Mouse (Mus musculus) urinary bladder, adult 18-20 months (tissue): ENCODE results near the gene Krtap16-1.
A peak's percentile ranks its signal among the peaks of the same experiment; 100 is the strongest.

Experiments used
- DNase-seq, 2 experiments: peaks; one replicate each; pipeline ENCODE4 v3.0.0; 2022; ENCODE audit warnings: low spot score in 2 of 2, mixed read lengths in 2 of 2

Gene Krtap16-1

DNA sequence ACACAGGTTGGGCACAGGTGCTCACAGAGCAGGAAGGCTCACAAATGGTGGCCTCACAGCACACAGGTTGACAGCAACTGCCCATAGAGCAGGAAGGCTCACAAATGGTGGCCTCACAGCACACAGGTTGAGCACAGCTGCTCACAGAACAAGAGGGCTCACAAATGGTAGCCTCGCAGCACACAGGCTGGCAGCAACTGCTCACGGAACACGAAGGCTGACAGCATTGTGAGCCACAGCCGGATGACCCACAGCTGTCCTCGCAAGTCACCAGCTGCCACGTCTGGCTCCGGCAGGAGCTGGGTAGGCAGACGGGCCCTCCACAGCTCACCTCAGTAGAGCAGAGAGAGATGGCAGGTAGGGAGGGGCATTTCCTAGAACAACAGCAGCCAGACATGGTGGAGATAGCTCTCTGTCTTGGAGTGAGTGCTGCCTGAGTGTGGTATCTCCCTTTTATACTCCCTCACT lies at the start of gene Krtap16-1:
Gene Krtap16-1 (minus strand): TSS at position 418 of the 468 bp plus-strand sequence.
- no peak for DNase-seq

DNA sequence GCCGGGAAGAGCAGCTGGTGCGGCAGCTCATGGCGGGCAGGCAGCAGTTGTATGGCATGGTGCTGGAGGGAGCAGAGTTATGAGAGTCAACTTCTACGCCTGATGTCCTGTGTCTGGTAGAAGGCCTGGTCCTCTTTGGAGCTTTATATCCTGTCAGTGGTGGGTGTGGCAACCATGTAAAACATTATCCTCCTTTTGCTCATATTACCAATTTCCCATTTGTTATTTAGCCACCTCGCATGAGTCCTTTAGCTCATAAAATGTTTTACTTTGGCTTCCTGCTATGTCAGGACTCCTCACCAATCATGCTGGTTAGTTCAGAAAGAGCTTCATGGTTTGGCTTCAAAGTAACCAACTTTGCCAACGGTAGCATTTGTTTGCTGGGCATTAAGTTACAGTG lies 43.4 kb upstream of the Krtap16-1 start, which contains the start of gene Krt33b:
Gene Krt33b (minus strand): TSS at position 101 of the 400 bp plus-strand sequence.
- no peak for DNase-seq

DNA sequence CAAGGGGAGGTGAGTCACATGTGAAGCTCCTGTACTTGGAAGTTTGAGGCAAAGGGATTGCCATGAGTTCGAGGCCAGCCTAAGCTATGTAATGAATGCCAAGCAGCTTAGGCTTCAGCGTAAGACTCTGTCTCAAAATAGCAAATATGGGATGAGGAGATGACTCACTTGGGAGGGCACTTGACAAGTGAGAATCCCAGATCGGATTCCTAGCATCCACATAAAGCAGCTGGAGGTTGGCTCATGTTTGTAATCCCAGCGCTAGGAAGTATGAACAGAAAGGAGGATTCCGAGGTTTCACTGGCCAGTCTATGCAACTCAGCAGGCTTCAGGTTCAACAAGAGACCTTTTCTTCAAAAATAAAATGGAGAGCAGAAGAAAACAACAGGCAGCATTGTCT lies 35.0 kb upstream of the Krtap16-1 start:
- DNase-seq = no peak

DNA sequence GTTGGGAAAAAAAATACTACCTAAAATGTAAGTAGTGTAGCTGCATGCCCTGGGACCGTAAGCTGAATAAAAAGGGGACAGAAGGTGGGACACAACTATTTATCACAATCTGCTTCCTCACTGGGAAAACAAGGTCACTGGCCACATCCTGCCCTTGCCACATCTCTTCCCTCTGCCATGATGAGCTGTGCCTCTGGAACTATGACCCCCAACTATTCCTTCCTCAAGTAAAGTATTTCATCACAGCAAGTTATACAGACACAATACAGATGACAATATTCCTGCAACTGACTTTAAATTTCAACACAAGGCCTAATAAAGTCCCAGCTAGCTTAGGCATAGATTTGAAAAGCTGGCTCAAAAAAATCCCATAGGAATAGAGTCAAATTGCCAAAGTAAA lies 33.1 kb upstream of the Krtap16-1 start:
- no peak for DNase-seq

DNA sequence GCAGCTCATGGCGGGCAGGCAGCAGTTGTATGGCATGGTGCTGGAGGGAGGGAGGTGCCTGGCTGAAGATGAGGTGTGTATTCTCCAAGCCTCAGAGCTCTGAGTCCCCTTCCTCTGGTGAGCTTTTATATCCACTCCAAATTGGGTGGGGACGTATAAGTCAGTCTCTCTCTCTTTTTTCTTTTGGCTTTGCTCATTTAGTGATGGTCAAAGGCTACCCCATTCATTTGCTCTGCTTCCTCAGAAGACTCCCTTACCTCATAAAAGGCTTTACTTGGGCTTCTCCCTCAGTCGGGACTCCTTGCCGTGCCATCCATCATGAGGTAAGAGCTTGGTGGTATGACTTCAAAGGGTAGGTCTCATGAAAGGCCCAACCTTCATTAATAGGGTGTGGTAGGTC lies 29.7 kb upstream of the Krtap16-1 start, which contains the start of gene Krt33a:
Gene Krt33a (minus strand): TSS at position 101 of the 400 bp plus-strand sequence.
- no peak for DNase-seq

DNA sequence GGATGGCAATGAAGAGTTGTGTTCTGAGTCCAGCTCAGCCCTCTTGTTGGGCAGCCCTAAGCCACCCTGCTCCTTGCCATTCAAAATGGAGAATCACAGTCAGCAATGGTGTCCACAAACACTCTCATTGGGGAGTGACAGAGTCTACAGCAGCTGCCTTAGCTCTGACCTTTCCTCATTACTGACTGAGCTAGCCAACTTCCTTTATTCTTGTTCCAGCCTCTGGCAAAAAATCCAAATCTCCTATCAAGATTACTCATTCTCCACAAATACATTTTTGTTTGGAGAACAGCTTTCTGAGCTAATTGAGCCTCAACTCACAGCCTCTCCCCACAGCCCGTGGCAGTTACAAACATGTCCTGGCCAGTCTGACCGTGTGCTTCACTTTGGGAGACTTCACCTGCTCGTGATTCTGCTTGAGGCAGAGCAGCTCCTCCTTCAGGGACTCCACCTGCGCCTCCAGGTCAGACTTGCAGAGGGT lies 27.3 kb upstream of the Krtap16-1 start:
- DNase-seq = peak; percentile 52 to 62

DNA sequence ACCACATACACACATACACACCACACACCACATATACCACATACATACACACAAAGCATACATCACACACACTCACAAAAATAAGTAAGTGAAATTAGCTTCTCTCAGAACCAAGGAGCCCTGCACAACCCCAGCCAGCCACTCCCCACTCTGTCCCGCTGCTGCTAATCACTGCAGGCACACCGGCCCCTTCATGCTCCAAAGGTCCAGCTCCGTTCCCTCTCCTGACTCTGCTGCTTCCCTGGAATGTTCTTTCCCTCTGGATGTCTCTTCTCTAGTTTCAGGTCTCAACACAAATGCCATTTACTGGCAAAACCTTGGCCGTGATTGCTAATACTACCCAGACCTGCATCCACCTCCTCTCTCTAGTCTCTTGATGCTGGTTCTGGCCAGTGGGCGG lies 24.3 kb upstream of the Krtap16-1 start:
- DNase-seq = no peak

DNA sequence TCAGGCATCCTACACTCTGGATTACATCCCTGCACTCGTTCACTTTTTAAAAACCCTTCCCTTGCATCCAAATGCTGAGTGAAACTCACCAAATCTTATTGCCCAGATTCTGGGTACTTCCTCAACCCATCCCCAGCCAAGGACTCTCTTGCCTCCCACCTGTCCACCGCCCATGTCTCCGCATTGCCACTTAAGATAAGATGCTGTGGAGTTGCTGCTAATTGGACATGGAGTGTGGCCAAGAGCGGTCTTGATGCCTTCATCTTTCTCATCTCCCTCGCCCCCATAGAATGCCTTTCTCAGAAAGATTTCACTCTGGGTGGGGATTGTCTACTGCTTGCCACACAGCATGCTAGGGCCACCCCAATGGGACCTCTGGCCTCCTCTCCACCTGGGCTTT lies 21.9 kb upstream of the Krtap16-1 start:
- no peak for DNase-seq

DNA sequence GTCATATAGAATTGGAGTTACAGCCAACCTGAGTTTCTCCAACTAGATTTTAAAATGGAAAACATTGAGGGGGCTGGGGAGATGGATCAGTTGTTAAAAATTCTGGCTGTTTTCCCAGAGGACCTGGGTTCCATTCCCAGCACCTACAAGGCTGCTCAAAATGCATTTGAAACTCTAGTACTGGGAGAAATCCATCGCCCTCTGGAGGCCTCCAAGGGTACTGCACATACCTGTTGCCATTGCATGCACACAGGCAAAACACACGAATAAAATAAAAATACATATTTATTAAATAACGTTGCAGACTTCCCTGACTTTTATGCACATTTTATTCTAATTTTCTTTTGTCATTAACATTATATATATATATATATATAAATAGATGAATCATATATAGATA lies 20.2 kb upstream of the Krtap16-1 start:
- no peak for DNase-seq

DNA sequence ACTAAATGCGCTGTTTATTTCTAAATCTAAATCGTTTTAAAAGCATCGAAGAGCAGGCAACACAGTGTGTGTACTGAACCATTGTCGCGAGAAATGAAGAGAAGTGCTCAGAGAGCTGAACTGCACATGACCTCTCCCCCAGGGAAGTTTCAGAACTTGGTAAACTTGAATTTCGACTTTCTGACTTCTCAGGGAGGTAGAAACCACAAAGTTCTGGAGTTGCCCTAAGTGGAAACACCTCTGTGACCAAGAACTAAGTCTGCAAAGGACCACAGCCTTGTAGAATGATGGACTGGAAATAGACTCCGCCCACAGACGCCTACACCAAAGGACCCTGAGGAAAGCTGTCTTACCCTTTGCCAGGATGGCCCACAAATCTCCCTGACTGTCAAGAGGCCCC lies 19.5 kb upstream of the Krtap16-1 start:
- peak; percentile 22 to 30 for DNase-seq

DNA sequence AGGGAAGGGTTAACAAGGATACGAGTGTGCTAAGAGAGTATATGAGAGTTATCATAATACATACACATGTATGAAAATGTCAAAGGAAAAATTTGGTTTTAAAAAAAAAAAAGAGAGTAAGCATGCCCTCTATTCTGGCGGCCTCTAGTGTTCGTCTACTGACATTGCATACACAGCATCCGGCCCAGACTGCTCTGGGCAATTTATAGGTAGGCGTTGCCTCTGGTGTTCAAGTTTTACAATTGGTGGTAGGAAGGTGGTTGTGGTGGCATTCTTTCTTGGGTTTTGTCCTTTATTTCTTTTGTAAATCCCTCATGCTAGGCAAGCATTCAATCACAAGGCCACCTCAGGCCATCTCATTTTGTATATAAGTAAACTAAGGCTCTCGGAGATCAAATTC lies 18.4 kb upstream of the Krtap16-1 start:
- DNase-seq = peak in 1 of 2 experiments; percentile 41

DNA sequence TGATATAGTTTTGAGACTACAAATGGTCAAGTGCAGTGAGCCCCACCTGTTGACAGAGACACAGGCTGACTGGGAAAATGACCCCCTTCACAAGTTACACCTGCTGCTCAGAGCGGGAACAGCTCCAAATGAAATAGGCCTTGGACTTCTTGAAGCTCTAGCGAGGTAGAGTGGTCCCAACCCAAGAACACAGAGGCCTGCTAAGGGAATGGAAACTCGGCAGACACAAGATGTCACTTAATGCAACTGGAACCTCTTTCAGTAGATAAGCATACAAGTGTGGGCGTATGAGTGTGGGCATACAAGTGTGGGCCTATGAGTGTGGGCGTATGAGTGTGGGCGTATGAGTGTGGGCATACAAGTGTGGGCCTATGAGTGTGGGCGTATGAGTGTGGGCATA lies 12.7 kb upstream of the Krtap16-1 start:
- no peak for DNase-seq

DNA sequence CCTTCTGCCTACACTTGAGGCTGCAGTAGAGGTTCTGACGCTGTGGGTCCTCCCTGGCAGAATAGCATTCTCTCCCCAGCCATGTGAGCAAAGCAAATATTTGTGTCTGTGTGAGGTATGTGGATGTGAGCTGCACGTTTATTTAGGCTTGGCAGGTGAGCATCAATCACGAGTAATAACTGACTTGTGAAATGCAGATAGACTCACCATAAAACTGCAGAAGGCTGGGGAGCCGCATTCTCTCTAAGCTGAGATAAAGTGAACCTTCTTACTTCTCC lies 7.9 kb upstream of the Krtap16-1 start:
- no peak for DNase-seq

DNA sequence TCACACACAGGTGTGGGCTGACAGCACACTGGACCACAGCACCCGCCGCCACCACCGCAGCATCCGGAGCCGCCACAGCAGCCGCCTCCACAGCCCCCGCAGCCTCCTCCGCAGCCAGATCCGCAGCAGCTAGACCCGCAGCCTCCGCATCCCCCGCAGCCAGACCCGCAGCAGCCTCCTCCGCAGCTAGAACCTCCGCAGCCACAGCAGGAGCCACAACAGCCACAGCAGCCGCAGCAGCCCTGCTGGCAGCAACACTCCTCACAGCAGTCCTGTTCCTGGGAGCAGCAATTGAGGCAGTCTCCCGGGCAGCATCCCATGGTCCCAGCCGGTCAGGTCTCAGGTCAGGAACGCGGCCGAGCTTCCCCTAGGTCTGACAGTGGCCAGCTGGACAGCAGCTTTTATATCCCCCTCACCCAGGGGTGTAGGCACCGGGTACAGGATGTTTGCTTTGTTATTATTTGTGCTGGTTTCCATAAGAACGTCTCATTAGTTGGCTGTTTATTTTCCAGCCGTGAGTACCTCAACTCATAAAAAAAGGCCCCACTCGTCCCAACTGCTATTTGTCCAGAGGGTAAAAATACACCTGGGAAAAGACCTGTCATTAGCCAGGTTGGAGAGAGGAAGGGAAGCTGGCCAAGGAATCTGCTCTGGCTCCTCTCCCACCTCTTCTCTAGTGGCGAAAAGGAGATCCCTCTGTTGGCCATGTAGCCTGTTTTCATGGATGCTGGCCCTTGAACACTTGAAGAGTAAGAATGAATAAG lies 7.4 kb upstream of the Krtap16-1 start, which contains the start of gene Krtap17-1:
Gene Krtap17-1 (minus strand): TSS at position 375 of the 764 bp plus-strand sequence.
- no peak for DNase-seq

DNA sequence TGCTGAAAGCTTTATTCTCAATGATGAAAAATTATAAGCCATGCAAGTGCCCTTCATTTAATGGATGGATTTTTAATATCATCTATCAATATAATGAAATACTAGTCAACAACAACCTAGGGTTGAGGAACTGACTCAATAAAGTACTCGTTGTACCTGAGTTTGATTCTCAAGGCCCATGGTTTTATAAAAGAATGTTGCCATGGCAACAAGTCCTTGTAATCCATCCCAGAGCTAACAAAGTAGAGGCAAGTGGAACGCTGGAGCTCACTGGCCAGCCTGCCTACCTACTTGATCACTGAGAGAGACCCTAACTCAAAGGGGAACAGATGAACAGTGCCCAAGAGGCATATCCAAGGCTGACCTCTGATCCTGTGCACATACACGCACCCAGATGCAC lies 4.2 kb upstream of the Krtap16-1 start:
- no peak for DNase-seq

DNA sequence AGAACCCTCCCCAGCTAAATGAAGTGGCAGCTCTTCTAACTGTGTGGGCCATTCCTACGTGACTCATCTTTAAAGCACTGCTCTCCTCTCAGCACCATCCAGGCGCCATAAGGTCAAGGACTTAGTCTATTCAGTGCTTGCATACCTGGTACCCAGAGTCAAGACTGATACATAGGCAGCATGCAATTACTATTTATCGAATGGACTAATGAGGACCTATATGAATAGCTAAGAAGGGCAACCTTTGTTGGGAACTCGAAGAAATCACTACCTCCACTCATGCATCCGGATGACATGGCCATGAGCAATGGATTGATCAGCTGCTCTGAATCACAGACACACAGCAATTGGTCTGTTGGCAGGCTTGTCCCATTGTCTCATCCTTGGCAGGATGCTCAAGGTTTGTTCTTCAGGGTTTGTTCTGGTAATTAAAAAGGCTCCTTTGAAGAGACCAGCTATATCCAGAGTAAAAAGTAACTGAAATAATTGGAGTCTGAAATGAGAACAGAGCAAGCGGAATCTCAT lies 3.5 kb upstream of the Krtap16-1 start:
- no peak for DNase-seq

DNA sequence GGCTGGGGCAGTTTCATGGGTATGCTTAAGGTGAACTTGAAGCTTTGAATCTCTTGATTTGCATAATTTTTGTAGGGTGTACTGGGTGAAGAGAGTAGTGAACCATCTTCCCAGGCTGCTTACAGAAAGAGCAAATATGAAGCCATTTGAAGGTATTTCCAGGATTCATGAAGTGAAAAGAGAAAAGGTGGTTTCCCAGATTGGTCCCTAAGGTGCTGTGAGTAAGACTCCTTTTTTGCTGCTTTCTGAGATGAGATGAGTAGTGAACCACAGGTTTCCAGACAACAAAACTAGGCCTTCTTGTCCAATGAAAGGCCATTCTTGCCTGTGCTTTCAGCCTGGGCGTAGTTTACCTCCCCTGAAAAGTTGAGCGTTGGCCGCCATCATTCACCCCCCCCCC lies 2.1 kb upstream of the Krtap16-1 start:
- DNase-seq = no peak

DNA sequence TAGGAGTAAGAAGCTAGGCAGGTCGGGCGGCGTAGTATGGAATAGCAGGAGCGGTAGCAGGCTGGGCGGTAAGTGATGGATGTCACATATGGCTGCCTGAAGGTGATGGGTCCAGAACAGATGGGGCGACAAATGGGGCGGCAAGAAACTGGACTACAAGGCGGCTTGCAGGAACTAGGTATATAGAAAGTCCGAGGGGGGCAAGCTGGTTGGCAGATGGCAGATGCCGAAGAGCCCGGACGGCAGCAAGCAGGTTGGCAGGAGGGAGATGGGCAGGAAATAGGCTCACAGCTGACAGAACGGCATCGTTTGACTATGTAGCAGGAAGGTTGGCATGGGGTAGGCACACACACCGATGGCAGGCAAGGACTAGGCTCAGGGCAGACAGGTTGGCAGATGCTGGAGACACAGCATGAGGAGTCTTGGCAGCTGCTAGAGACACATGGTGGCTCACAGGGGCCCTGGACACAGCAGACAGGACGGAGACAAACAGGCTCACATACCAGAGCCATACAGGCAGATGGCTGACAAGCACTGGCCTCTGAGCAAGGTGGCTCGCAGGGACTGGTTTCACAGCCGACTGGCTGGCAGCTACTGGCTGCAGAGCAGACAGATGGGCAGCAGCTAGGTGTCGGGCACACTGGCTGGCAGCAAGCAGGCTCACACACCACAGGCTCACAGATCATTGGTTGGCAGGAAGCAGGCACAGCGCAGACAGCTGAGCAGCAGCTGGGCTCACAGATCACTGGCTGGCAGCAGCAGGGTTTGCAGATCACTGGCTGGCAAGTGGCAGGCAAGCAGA lies 905 bp downstream of the Krtap16-1 start:
- no peak for DNase-seq

DNA sequence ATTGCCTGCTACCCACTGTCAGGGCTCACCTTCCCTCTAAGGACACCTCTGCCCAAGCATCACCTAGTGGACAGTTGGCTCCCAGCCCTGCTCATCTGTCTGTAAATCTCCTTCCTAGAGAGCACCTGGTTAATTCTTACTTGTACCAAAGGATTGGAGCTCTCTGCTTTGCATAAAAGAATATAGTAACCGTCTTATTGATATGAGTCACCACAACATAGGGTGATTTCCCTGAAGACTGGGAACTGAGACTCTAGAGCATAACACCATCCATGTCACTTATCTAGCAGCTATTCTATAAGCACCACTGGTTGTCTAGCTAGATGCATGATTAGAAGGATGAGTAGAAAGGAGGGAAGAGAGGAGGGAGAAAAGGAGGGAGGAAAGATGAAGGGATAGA lies 3.0 kb downstream of the Krtap16-1 start:
- no peak for DNase-seq

DNA sequence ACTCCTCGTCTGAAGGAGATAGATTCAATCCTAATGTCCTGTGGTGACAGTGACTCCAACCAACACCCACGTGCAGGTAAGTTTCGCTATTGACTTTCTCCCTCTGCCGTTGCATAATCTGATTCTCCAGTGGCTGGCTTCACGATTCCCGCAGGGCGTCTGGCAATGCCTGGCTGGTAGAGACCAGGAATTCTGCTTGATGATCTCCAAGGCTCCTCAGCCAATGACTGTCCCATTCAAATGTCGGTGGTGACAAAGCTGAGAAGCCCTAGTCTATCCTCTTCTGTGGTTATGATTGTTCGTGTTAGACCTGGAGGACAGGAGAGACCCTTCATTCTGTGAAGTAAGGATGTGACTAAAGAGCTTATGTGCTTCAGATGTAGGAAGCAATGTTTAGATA lies 3.7 kb downstream of the Krtap16-1 start:
- DNase-seq = no peak

DNA sequence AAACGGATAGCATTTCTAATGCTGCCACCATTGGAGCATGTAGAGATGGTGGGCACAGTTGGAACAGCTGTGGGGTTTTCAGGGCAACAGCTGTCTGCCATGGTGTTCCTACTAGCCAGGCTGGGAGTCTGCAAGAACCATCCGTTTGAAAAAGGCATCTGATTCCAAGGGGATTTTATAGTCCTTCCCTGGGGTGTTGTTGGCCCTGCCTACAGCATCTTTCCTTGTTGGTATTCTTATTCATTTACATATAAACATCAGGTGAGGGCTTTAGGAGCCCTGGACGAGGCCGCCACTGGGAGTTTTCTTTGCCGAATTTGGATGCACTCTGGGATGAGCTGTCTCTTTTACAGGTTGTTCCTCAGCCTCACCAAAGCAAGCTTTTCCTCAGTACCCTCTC lies 7.4 kb downstream of the Krtap16-1 start, which contains the start of gene Krtap29-1:
Gene Krtap29-1 (minus strand): TSS at position 101 of the 400 bp plus-strand sequence.
- DNase-seq = no peak

DNA sequence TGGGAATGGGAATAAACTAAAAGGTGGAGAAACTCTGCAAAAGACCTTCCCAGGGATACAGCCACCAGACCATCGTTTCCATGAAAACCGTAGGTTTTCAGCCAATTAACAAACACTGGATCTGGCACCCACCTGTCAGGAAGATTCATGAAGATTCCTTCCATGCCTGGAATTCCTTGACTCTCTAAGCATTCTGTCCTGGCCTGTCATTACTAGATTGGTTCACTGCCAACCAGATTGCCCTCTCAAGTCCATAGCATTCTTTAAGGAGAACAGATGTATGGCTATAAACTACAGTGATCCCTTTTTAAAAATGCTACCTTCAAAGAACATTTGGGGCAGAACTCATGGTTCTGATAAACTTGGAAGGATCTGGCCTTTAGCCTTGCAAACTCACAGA lies 20.4 kb downstream of the Krtap16-1 start:
- DNase-seq = no peak
